Mouse (Mus musculus): ENCODE results near the gene Igsf21. TPM values are rescaled to one million over a fixed set of nuclear protein-coding genes. Genes with fewer than 3 reads are reported as not detected.
A peak's percentile ranks its signal among the peaks of the same experiment; 100 is the strongest.

The Igsf21 gene
- polyA plus RNA-seq, 1 experiment from 2014 or later, result 12.7 TPM

- no peak overlapping the region for H3K9ac ChIP-seq (ENCODE audit: low read length)
- ATAC-seq (replicated peaks; ENCODE audit: low FRiP score) (no peak), DNase-seq (ENCODE audit: low spot score) (no peak)
- H3K27ac ChIP-seq (ENCODE audit: low read depth, low read length), result no peak overlapping the region
- no peaks in the 10 kb centered on the region for H3K27me3 ChIP-seq (ENCODE audit: control insufficient read depth, insufficient read depth, low read length)
- H3K9me3 ChIP-seq (ENCODE audit: control insufficient read depth, low read length), result no peaks in the 10 kb centered on the region
- WGBS, result 50% methylated on average over 8 of the region's 8 CpGs
- H3K4me1 ChIP-seq (replicated peaks; ENCODE audit: control insufficient read depth, insufficient read depth, low read length), result peaks cover 5% of the 10 kb centered on the region; the same call in 1 of the 2 replicates
- no peak overlapping the region for H3K4me3 ChIP-seq (ENCODE audit: low read depth, low read length)
- H3K36me3 ChIP-seq (ENCODE audit: control insufficient read depth, insufficient read depth, low read length), result no peaks in the 10 kb centered on the region
- no peak overlapping the region for H3K4me2 ChIP-seq (ENCODE audit: low read depth, low read length, severe bottlenecking)
Measured at GRCm38 (mm10) chr4:139995659-139996058, 250.9 kb downstream of the Igsf21 start.

DNA sequence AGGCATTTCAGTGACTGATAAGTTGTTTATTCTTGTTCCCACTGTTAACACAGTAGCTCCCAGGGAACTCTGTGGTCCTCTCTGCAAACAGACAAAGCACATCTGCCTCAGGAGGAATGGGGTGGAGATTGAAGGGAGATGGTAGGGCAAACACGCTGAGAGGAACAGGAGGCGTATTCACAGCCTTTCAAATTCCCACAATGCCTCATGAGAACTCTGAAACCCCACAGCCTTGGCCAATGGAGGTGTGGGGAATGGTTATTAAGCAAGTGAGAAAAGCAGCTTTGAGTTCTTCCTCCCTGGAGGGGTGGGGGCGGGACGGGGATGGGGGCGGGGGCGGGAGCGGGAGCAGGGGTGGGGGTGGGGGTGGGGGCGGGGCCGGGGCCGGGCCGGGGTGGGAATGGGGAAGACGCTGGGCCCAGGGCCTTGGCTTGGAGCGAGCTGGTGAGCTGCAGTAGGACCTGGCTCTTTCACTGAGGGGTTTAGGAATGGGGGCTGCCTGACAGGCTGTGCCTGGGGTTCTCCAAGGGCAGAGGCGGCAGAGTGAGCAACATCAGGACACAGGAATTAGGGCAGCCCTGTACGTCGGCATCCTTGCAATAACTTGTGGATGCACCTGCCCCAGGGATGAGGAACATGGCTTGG lies 253.4 kb downstream of the Igsf21 start:
- Histone ChIP-seq H3K4me3 (ENCODE audit: low read depth, low read length) (no peak overlapping the region), H3K27me3 (ENCODE audit: control insufficient read depth, insufficient read depth, low read length) (no peaks in the 10 kb centered on the region), H3K4me1 (replicated peaks; ENCODE audit: control insufficient read depth, insufficient read depth, low read length) (peaks cover 5% of the 10 kb centered on the region; the same call in 1 of the 2 replicates), H3K4me2 (ENCODE audit: low read depth, low read length, severe bottlenecking) (0 out of 2 replicates have a peak overlapping the region, but pooled peaks have one; percentile 18), H3K36me3 (ENCODE audit: control insufficient read depth, insufficient read depth, low read length) (no peaks in the 10 kb centered on the region), H3K9ac (ENCODE audit: low read length) (peak overlapping the region; percentile 27; the same call in 1 of the 2 replicates), H3K9me3 (ENCODE audit: control insufficient read depth, low read length) (no peaks in the 10 kb centered on the region), H3K27ac (ENCODE audit: low read depth, low read length) (peak overlapping the region; percentile 71)
- 10% methylated on average over 12 of the region's 16 CpGs for WGBS
- peak; percentile 69 for DNase-seq (ENCODE audit: low spot score)
- ATAC-seq (replicated peaks; ENCODE audit: low FRiP score), result peak; percentile 66

GRCm38 (mm10) chr4:139986913-139987312 lies 259.7 kb downstream of the Igsf21 start:
- no peak overlapping the region for H3K27ac ChIP-seq (ENCODE audit: low read depth, low read length)
- H3K27me3 ChIP-seq (ENCODE audit: control insufficient read depth, insufficient read depth, low read length), result no peaks in the 10 kb centered on the region
- ATAC-seq (replicated peaks; ENCODE audit: low FRiP score) (no peak), DNase-seq (ENCODE audit: low spot score) (no peak)
- H3K4me3 ChIP-seq (ENCODE audit: low read depth, low read length), result no peak overlapping the region
- WGBS, result 14% methylated on average over 7 of the region's 7 CpGs
- H3K4me1 ChIP-seq (replicated peaks; ENCODE audit: control insufficient read depth, insufficient read depth, low read length), result peaks cover 14% of the 10 kb centered on the region; the same call in 1 of the 2 replicates
- no peaks in the 10 kb centered on the region for H3K9me3 ChIP-seq (ENCODE audit: control insufficient read depth, low read length)
- H3K36me3 ChIP-seq (ENCODE audit: control insufficient read depth, insufficient read depth, low read length), result no peaks in the 10 kb centered on the region
- no peak overlapping the region for H3K9ac ChIP-seq (ENCODE audit: low read length)
- no peak overlapping the region for H3K4me2 ChIP-seq (ENCODE audit: low read depth, low read length, severe bottlenecking)

DNA sequence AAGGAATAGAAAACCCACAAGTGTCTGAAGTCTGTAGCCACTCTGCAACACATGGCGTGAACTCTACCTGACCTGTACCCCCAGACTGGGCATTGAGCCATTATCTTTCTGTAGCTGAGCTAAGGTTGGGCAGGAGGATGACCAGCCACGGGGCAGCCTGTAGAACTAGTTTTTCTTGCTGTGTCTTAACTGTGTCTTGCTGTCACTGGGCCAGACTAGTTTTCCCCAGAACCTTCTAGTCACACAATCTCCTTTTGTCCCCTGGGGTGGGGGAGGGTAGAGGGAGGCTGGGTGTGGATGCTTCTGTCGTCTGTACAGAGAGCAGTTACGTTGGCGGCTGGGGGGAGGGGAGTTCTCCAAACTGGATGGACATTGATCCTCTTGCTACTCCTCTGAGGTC lies 267.9 kb downstream of the Igsf21 start:
- H3K9me3 ChIP-seq (ENCODE audit: control insufficient read depth, low read length), result no peaks in the 10 kb centered on the region
- DNase-seq (ENCODE audit: low spot score), result no peak
- WGBS, result 53% methylated on average over 5 of the region's 5 CpGs
- H3K27me3 ChIP-seq (ENCODE audit: control insufficient read depth, insufficient read depth, low read length), result no peaks in the 10 kb centered on the region
- H3K9ac ChIP-seq (ENCODE audit: low read length), result no peak overlapping the region
- no peak overlapping the region for H3K4me3 ChIP-seq (ENCODE audit: low read depth, low read length)
- no peak for ATAC-seq (replicated peaks; ENCODE audit: low FRiP score)
- H3K4me2 ChIP-seq (ENCODE audit: low read depth, low read length, severe bottlenecking), result no peak overlapping the region
- peaks cover 14% of the 10 kb centered on the region for H3K4me1 ChIP-seq (replicated peaks; ENCODE audit: control insufficient read depth, insufficient read depth, low read length)
- no peak overlapping the region for H3K27ac ChIP-seq (ENCODE audit: low read depth, low read length)
- no peaks in the 10 kb centered on the region for H3K36me3 ChIP-seq (ENCODE audit: control insufficient read depth, insufficient read depth, low read length)

GRCm38 (mm10) chr4:139977308-139977781 lies 269.2 kb downstream of the Igsf21 start:
- H3K9ac ChIP-seq (ENCODE audit: low read length), result peak overlapping the region; percentile 35; the same call in 1 of the 2 replicates
- H3K27ac ChIP-seq (ENCODE audit: low read depth, low read length), result 0 out of 2 replicates have a peak overlapping the region, but pooled peaks have one; percentile 6
- no peak overlapping the region for H3K4me3 ChIP-seq (ENCODE audit: low read depth, low read length)

More at GRCm38 (mm10) chr4:139977308-139977781, 269.2 kb downstream of the Igsf21 start:
- DNase-seq (ENCODE audit: low spot score) (no peak), ATAC-seq (replicated peaks; ENCODE audit: low FRiP score) (no peak)
- no peak overlapping the region for H3K4me2 ChIP-seq (ENCODE audit: low read depth, low read length, severe bottlenecking)
- 11% methylated on average over 5 of the region's 5 CpGs for WGBS
- H3K36me3 ChIP-seq (ENCODE audit: control insufficient read depth, insufficient read depth, low read length), result no peaks in the 10 kb centered on the region
- no peaks in the 10 kb centered on the region for H3K9me3 ChIP-seq (ENCODE audit: control insufficient read depth, low read length)
- no peaks in the 10 kb centered on the region for H3K27me3 ChIP-seq (ENCODE audit: control insufficient read depth, insufficient read depth, low read length)
- H3K4me1 ChIP-seq (replicated peaks; ENCODE audit: control insufficient read depth, insufficient read depth, low read length), result peaks cover 12% of the 10 kb centered on the region
